Mouse (Mus musculus) ovary, postnatal 14 days (tissue): ENCODE results near the gene Akr7a5.

ENCODE experiments used
- DNase-seq: peaks from one replicate; pipeline ENCODE4 v3.0.0; 2022; ENCODE audit warnings: low spot score

Gene Akr7a5

DNA sequence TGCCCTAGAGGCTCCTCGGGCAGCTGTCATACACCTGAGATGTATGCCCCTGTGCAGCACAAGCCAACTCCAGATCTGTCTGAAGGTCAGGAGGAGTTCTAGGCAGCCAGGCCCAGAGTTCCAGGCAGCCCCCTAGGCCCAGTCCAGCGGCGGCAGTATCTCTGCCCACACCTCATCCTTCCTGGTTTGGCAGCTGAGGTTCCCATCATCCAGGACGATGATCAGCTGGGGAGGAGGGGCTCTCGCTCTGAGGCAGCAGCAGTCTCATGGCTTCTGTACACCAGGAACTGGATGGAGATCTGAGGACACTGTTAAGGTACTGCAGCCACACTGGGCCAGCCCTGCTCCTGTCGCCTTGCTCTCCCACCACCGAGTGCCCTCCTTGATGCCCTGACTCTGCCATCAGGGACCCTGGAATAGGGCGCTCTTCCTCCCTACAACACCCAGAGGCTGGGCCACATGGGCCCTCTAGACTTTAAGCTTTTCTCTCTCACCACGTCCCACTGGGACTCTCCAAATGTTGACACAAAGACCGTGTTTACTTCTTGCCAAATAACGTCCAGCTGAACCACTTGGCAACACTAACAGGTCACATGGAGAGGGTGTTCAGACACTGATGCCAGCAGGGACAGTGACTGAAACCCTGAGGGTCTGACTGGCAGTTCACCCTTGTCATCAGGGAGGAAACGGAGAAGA lies 11.7 kb upstream of the Akr7a5 start:
- no peak for DNase-seq

DNA sequence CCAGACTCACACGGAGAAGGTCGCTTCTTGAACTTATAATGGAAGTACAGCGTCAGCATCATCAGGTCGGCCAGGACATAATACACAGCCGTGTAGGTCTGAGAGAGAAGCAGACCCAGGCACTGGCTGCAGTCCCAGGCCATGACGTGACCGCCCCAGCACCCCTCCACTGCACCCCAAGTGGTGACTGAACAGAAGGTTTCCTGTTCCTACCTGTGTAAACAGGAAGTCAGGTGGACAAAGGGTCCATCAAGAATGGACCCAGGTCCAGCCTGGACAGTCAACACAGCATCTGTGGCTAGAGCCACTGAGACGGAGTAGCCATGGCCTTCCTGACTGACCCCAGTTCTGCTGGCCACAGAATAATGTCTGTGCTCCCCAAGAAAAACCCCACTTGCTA lies 8.8 kb upstream of the Akr7a5 start:
- no peak for DNase-seq

DNA sequence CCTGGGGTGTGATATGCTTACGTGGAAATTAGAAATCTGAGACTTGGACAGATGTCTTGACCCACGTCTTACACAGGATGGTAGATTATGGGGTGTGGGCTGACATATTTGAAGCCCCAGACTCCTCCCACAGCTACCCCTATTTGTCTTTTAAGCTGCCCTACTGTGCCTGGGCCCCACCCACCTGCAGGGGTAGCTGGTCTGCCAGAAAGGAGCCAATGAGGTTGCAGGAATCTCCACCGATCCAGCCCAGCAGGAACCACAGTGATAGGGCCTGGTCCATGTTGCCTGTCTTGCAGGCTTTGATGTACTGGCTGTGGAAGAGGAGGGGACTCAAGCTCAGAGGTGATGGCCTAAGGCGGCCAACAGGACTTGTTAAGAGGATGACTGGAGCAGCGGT lies 8.3 kb upstream of the Akr7a5 start:
- DNase-seq: no peak

DNA sequence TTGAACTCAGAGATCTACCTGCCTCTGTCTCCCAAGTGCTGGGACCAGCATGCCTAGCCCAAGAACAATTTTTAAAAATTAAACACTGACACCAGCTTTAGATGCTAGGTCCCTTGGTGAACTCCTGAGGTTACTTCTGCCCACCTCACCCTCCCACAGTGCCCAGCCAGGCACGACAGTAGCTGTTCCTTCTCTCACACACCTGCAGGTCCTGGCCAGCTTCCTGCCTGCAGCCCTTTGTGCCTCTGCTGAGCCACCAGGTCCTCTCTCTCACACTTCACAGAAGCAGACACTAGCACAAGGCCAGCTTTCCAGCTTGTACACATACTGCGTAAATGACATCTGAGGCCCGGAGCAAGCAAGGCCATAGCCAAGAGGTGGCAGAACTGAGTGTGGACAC lies 5.0 kb upstream of the Akr7a5 start:
- DNase-seq: no peak

DNA sequence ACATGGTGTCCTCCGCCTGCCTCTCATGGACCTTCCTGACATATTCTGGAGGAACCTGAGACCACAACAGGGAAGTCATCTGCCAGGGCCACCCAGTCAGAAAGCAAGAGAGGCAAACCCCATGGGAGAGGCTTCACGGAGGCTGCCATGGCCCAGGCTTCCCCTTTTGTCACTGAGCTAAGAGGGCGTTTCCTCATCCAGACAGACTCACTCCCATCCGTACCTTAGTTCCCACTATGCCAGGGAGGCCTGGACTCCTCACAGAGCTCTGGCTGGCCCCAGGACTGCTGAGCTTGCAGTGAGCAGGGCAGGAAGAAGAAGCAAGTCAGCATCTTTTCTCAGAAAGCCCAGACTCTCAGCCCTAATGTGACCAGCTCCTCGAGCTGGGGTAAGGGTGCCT lies 2.6 kb upstream of the Akr7a5 start:
- DNase-seq: no peak

DNA sequence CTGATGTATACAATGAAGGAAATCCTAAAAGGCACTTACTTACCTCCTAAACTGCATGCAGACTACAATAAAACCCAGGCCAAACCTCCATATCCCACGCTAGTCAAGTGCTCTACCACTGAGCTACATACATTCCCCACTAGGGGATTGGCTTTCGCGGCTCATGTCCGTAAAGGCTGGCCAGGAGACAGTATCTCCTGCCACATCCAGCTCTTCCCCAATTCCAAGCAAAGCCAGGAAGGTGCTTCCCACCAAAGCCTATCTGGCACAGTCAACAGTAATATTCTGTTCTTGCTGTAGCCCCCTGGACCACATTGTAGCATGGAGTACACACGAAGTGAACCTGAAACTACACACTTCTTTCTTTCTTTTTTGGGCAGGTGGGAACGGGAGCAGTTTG lies 893 bp upstream of the Akr7a5 start:
- no peak for DNase-seq

DNA sequence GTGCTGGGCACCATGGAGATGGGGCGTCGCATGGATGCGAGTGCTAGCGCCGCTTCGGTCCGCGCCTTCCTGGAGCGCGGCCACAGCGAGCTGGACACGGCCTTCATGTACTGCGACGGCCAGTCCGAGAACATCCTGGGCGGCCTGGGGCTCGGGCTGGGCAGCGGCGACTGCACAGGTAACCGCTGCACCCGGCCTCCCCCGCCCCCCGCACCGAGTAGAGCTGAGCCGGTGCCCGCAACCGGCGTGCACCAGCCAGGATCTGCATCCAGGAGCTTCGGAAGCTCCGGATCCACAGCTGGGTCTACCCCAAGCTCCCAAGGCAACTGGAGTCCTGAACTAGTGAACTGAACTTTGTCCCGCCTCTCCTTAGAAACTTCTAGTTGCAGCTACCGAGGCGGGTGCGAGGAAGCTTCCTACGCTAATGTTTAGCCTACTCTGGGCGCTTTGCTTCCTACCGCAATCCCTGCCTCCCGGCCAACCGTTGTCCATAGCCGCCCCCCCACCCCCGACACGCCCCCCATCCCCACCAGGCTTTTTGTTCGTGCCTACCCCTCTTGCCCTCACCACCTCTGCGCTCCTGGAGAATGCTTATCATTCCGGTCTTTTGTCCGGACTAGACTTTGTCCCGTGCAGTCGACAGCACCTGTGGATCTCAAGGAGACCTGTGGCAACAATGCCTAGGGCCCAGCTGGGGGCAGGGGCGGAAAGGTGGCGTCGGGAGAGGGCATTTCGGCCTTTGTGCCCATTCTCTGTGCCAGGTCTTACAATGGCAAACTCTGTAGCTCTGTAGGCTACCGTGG lies 556 bp downstream of the Akr7a5 start:
- no peak for DNase-seq

DNA sequence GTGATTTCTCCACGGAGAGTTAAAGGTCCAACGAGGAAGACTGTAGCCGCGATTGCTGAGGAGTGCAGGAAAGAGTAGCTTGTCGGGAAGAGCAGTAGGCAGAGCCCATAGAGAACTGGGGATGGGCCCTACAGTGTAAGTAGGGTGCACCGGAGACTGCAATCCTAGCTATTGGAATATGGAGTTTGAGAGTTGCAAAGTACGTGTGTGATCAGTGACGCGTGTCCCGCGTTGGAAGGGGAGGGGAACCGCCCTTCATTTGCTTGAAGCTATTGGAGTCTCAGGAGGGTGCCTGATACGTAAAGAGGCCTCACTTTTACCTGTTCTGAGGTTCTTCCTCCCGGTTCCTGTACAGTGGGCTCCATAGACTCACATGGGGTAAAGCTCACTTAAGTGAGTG lies 1.2 kb downstream of the Akr7a5 start:
- DNase-seq: no peak

DNA sequence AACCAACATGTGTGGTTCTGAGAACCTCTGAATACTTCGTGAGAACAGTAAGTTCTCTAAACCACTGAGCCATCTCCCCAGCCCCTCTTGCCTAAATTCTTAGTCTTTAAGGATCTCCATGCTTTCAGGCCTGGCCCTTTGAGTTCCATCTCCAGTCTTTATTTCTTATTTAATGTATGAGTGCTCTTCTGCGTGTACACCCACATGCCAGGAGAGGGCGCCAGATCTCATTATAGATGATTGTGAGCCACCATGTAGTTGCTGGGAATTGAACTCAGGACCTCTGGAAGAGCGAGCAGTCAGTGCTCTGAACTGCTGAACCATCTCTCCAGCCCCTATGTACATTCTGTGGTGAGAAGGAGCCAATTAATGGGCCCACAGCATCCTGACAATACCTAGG lies 2.1 kb downstream of the Akr7a5 start:
- DNase-seq: no peak

DNA sequence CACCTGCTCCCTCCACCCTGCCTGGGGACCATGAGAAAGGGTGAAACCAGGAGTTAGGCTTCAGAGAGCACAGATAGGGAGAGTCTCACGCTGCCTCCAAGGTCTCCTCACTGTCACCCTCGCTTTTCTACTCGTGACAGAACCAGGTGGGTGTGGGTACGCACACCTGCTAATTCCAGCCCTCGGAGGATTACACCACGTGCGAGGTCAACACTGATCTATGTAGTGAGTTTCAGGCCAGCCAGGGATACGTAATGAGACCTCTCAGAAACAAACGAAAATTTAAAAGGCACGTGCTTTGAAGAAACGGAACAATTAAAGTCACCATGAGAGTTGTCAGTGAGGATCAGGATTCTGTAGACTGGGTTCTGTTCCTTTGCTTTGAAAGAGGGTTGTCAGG lies 7.9 kb downstream of the Akr7a5 start:
- DNase-seq: no peak

DNA sequence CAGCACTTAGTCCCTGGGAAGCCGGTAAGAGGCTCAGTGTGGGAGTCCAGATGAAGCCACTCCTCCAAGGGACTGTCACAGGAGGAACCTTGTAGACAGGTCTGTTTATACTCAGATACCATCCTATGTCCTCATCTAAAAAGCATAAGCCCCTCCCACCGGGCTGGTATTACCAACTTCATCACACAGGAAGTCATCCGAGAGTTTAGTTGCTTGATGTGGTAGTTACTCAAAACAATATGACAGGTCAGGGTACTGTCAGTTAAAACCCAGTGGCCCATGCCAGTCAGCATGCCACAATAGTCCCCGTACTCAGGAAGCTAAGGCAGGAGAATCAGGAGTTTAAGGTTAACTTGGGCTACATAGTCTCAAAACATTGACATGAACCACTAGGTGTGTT lies 9.2 kb downstream of the Akr7a5 start:
- no peak for DNase-seq

DNA sequence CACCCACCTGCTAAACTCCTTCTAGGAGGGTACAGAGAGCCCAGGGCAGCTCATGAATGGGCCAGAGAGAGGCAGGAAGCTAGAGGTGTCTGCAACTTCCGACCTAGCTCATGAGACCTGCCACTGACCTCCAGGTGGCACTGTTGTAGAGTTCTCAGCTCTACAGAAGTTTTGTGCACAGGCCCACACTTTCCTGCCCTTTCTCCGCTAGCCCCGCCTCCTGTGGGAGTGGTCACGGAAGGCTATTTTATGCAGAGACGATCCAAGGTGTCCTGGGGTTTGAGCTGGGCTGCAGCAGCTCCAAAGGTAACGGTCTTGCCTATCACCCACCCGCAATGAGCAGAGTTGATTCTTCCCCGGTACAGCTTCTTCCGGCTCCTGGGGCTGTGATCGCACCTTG lies 20.1 kb downstream of the Akr7a5 start:
- DNase-seq: peak; percentile 64

DNA sequence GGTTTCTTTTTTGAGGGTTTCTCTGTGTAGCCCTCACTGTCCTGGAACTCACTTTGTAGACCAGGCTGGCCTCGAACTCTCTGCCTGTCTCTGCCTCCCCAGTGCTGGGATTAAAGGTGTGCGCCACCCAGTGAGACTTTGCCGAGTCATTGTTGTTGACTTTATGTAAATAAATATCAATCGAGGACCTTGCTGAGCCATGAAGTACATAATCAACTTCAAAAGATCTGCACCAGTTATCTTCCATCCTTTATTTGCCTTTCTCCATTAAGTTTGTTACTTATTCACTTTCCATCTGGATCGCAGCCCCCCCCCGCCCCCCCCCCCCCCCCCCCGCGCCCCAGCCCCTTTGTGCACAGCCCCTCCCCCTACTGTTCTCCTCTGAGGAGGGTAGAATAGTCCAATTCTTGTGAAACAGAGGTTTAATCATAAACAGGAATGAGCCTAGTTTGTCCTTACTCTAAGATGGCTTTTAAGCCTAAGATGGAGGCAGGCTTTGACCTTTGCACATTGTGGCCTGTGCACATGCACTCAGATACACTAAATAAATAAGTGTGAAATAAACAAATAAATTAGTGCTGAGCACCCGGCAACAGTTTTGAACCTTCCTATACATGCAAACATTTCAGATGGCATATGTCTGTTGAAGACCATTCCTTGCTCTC lies 24.2 kb downstream of the Akr7a5 start:
- no peak for DNase-seq

DNA sequence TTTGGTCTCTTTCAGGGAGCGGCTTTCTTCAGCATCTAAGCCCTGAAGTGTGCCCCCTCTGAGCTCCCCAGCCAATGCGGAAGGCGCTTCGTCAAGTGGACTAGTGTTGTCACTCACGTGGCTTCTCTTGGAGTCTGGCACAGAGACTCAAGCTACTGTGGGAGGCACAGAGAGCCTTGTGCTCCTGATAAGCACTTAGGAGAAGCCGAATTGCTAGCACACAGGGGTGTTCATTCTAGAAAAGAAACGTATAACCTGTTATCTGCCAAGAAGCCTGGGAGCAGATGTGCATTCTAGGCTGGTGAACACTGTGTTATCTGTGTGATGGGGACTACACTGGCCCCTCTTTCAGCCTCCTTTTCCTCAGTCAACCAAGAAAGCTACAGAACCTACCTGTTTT lies 25.0 kb downstream of the Akr7a5 start:
- no peak for DNase-seq

DNA sequence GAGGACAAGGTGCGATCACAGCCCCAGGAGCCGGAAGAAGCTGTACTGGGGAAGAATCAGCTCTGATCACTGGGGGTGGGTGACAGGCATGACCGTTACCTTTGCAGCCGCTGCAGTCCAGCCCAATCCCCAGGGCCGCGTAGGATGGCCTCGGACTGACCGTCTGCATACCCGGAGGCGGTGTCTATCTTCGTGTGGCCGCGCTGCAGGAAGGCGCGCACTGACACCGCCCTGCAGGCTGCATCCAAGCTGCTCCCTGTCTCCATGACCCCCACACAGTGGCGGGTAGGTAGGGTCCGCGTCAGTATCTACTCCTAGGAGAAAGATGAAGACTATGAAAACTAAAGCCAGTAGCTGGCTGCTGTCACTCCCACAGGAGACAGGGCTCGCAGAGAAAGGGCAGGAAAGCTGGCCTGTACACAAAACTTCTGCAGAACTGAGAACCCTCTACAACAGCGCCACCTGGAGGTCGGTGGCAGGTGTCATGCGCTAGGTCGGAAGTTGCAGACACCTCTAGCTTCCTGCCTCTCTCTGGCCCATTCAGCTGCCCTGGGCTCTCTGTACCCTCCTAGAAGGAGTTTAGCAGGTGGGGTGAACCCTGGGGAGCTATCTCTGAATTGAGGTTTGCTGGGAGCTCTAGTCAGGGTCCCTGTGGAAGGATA lies 26.4 kb downstream of the Akr7a5 start:
- DNase-seq: peak; percentile 73

DNA sequence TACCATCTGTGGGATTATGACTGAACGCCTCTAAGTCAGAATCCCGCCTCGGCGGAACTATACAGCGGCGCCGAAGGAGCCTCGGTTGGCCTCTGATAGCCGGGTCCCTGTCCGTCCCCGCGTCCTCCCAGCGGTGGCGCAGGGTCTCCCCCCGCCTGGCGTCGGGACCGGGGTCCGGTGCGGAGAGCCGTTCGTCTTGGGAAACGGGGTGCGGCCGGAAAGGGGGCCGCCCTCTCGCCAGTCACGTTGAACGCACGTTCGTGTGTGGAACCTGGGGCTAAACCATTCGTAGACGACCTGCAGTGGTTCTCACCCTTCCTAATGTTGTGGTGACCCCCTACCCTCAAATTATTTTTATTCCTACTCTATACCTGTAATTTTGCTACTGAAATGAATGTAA lies 27.6 kb downstream of the Akr7a5 start:
- no peak for DNase-seq

DNA sequence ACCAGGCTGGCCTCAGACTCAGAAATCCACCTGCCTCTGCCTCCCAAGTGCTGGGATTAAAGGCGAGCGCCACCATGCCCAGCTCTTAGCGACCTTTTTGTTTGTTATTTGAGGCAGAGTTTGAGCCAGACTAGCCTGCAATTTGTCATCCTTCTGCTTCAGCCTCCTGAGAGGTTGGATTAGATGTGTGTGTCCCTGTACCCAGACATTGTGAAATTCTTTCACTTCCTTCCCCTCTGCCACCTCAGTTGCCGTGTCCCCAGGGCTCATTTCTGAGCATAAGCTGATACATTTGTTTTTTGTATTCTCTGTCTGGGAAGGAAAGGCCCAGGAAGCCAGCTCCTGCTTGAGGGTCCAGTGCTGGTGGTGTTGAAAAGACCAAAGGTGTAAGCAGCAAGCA lies 30.3 kb downstream of the Akr7a5 start:
- DNase-seq: no peak

DNA sequence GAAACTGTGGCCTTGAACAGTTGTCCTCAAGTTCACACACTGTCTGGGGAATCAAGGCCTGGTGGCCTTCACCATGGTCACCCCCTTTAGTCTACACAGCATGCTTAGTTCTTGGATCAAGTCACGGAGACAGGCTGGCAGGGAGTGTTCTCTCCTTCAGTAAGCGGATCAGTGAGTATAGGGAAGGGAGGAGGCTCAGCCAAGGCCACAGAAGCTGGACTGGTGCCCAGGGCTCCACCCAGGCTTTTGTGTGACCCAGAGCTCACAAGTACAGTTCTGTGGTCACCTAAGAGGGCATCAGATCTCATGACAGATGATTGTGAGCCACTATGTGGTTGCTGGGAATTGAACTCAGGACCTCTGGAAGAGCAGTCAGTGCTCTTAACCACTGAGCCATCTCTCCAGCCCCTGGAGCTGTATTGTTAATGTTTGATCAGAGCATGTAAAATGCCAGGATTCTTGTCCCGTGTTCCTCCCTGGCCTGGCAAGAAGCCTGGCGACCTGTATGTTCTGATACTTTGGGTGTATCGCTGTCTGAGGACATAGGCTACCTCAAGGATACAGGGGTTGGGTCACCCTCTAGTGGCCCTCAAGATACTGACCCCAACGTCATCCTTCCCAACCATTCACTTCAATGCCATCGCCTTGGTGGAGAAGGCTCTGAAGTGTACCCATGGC lies 31.2 kb downstream of the Akr7a5 start:
- DNase-seq: peak; percentile 29

DNA sequence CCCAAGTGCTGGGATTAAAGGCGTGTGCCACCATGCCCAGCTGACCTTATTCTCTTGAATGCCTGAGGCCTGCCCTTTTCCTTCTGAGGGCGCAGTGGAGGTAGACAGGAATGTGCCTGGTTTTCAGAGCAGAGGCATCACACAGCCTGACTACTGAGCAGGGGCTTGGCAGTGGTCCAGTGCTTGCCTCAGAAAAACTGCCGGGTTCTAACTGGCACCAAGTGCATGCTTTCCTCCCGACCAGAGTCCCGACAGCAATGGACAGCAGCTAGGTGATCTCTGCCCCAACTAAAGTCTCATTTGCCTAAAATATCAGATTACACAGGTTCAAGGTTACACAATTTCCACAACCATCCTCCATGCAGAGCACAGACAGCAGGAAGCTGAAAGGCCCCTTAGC lies 33.2 kb downstream of the Akr7a5 start:
- no peak for DNase-seq

DNA sequence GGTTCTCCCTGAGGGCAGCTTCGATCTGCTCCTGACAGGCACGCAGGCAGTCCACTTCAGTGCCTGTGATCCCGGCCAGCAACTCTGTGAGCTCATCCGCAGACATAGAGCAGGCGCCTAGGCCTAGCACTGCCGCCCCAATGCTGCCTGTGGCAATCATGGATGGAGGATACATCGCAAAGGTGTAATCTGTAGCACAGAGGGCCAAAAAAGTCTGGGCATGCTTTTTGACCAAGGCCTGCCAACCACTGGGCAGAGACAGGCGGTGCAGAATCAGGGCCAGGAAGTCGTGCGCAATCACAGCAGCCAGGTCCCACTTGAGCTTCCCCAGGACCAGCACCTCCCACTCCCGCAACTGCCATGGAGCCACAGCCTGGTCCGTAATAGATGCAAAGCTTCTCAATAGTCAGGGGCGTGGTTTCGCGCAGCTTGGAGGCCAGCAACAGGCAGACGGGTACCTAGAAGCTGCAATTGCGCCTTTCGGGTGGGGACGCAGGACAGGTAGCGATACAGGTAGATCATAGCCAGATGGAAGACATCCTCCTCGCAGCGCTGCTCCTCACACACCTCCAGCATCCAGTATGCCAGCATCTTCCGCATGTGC lies 35.0 kb downstream of the Akr7a5 start:
- DNase-seq: no peak

DNA sequence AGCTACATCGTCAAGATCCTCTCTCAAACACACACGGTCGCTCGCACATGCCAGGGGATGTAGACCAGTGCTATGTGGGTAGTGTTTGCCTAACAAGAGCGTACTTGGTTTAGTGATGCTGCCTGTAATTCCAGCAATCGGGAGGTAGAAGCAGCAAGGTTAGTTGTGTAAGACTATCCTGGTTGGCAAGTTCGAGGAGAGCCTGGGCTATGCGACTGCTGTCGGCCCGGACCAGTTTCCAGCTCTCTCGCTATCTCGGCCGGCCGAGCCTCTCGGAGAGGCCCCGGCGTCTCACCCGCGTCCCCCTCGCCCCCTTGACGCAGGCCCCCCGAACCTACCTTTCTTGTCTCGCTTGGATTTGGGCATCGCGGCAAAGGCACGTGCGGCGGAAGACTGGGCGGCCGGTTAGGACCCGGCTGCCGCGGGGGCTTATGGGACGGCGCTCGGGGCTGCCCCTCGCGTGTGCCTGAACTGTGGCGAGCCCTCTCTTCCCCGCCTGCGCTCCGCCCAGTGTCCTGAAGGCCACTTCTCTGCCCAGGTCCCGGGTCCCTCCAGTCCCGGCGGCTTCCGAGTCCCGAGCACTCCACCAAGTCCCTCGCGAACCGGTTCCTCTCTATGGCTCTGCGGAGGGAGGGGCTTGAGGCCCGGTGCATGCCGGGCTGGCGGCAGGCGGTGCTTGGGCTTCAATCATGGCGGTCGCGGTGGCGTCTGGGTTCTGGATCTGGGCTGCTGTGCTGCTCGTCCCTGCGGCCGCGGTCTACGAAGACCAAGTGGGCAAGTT lies 41.6 kb downstream of the Akr7a5 start, which contains the start of the genes Mrto4, Emc1 and Ubr4:
TSS of gene Mrto4 (minus strand) at position 646 of the 781 bp plus-strand sequence.
TSS of gene Emc1 (plus strand) at position 657 of the 781 bp plus-strand sequence.
TSS of gene Ubr4 (plus strand) at position 679 of the 781 bp plus-strand sequence.
- peak; percentile 80 for DNase-seq
